Mouse (Mus musculus) gastrocnemius, postnatal 10 days (tissue): Measurements from ENCODE around the gene Dnajc4. TPM values are rescaled to one million over a fixed set of nuclear protein-coding genes. Genes with fewer than 3 reads are reported as not detected.
A peak's percentile ranks its signal among the peaks of the same experiment; 100 is the strongest.

Experiments used
- DNase-seq: peaks from one replicate; pipeline ENCODE4 v3.0.0; 2021; ENCODE audit warnings: mixed read lengths
- total RNA-seq, 2 experiments: library from RNA; stranded (reverse); gene quantifications; 2 replicates each; pipeline ENCODE4 v1.2.3; 2021

Dnajc4 gene
- total RNA-seq, 2 experiments from 2014 or later, result 32.5 to 33.9 TPM

GRCm38 (mm10) chr19:6975537-6976521, 16.5 kb downstream of the Dnajc4 start, which contains the start of gene Plcb3:
Gene Plcb3 (minus strand): TSS chr19:6976470.
- DNase-seq, result peak; percentile 73

- DNase-seq, result peak; percentile 85
Measured at GRCm38 (mm10) chr19:6974211-6975205, 17.9 kb downstream of the Dnajc4 start, which contains the start of gene Ppp1r14b. Gene Ppp1r14b (plus strand): TSS chr19:6974968.

- DNase-seq, result no peak
Measured at GRCm38 (mm10) chr19:6973581-6974190, 18.7 kb downstream of the Dnajc4 start.

GRCm38 (mm10) chr19:6972247-6972917, 20.0 kb downstream of the Dnajc4 start:
- DNase-seq, result no peak

- DNase-seq, result no peak
Measured at GRCm38 (mm10) chr19:6971644-6972043, 20.7 kb downstream of the Dnajc4 start.

GRCm38 (mm10) chr19:6970460-6971085, 21.8 kb downstream of the Dnajc4 start:
- no peak for DNase-seq

- DNase-seq, result peak; percentile 85
Measured at GRCm38 (mm10) chr19:6969665-6970381, 22.5 kb downstream of the Dnajc4 start.

GRCm38 (mm10) chr19:6969291-6969664, 23.1 kb downstream of the Dnajc4 start:
- no peak for DNase-seq

- DNase-seq, result no peak
Measured at GRCm38 (mm10) chr19:6968491-6969271, 23.7 kb downstream of the Dnajc4 start.

GRCm38 (mm10) chr19:6956461-6956860, 35.9 kb downstream of the Dnajc4 start:
- no peak for DNase-seq

- no peak for DNase-seq
Measured at GRCm38 (mm10) chr19:6955424-6955823, 36.9 kb downstream of the Dnajc4 start.

- DNase-seq, result peak; percentile 57
Measured at GRCm38 (mm10) chr19:6954046-6954445, 38.3 kb downstream of the Dnajc4 start.

GRCm38 (mm10) chr19:6952712-6953037, 39.7 kb downstream of the Dnajc4 start:
- DNase-seq, result no peak

GRCm38 (mm10) chr19:6951994-6952711, 40.2 kb downstream of the Dnajc4 start:
- DNase-seq, result peak; percentile 81

GRCm38 (mm10) chr19:6951381-6951968, 40.9 kb downstream of the Dnajc4 start:
- peak; percentile 87 for DNase-seq

- DNase-seq, result no peak
Measured at GRCm38 (mm10) chr19:6950613-6951153, 41.7 kb downstream of the Dnajc4 start.

- DNase-seq, result no peak
Measured at GRCm38 (mm10) chr19:6949951-6950350, 42.4 kb downstream of the Dnajc4 start.

- no peak for DNase-seq
Measured at GRCm38 (mm10) chr19:6949532-6949931, 42.8 kb downstream of the Dnajc4 start.
